Mouse (Mus musculus): ENCODE results near the gene Olfr305. TPM values are rescaled to one million over a fixed set of nuclear protein-coding genes. Genes with fewer than 3 reads are reported as not detected.

The Olfr305 gene
- total and polyA plus RNA-seq, 3 experiments: not detected

DNA sequence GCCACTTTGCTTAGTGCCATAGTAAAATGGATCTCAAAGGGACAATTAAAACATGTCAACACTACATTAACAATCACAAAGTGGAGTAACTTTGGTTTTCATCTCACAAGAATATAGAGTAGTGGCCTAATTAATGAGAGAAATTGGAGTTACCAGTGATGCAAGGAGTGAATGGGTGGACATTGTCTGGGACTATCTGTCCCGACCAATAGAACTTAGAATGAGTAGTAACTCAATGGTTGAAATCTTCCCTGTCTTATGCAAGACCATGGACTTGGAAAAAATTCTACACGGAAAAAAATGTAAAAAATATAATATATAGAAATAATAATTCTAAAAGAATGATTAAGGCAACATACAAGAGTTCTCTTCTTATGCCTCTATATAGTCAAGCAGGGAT, 53.1 kb downstream of the Olfr305 start, which contains the start of gene Olfr309:
TSS of gene Olfr309 (minus strand) at position 101 of the 400 bp plus-strand sequence.
- TF ChIP-seq TBP (conservative IDR thresholded peaks at IDR 0.05; ENCODE audit: low read depth, low read length): no peak
- TF ChIP-seq RAD21 (IDR thresholded peaks at IDR 0.05; ENCODE audit: low read depth, low read length): no peak
- TF ChIP-seq GABPA (IDR thresholded peaks at IDR 0.05; ENCODE audit: insufficient replicate concordance, low read depth, low read length): no peak
- no peak for TF ChIP-seq BHLHE40 (IDR thresholded peaks at IDR 0.05; ENCODE audit: low read depth, low read length)
- no peak for TF ChIP-seq ZKSCAN1 (IDR thresholded peaks at IDR 0.05; ENCODE audit: borderline replicate concordance, low read depth, low read length)
- no peak for TF ChIP-seq PAX5 (IDR thresholded peaks at IDR 0.05; ENCODE audit: low read length)
- TF ChIP-seq MXI1 (IDR thresholded peaks at IDR 0.05; ENCODE audit: low read depth, low read length): no peak
- no peak for TF ChIP-seq MYC (IDR thresholded peaks at IDR 0.05; ENCODE audit: low read depth, low read length)
- no peak for TF ChIP-seq USF2 (conservative IDR thresholded peaks at IDR 0.05; ENCODE audit: low read depth, low read length)
- TF ChIP-seq E2F4 (IDR thresholded peaks at IDR 0.05; ENCODE audit: insufficient replicate concordance, low read depth, low read length): no peak
- no peak for TF ChIP-seq CHD1 (IDR thresholded peaks at IDR 0.05; ENCODE audit: low read depth, low read length)
- no peak for TF ChIP-seq ETS1 (conservative IDR thresholded peaks at IDR 0.05; ENCODE audit: low read depth, low read length)
- no peak for TF ChIP-seq TCF12 (IDR thresholded peaks at IDR 0.05; ENCODE audit: low read depth, low read length)
- no peak for TF ChIP-seq ZNF384 (IDR thresholded peaks at IDR 0.05; ENCODE audit: low read depth, low read length)
- H3K4me3 ChIP-seq (replicated peaks in 1 of 3; ENCODE audit: low read depth in 2 of 3, low read length in 2 of 3, poor library complexity in 1 of 3): no peak within 1 kb of the TSS
- dilution Hi-C loops (cut with MboI; ENCODE audit: extremely low pct_ligation_motif_present, extremely low pct_unique_long_range_greater_than_20kb, low sequenced_read_pairs) (no loop called here), in situ Hi-C loops (cut with MboI; ENCODE audit: low pct_ligation_motif_present, low pct_unique_long_range_greater_than_20kb, low sequenced_read_pairs) (no loop called here)
- H3K27me3 ChIP-seq (replicated peaks): no peaks in the 10 kb centered on the region
- no peak for DNase-seq (ENCODE audit: extremely low read depth)
- no peak within 1 kb of the TSS for H3K9ac ChIP-seq (ENCODE audit: insufficient read depth, low read depth)
- no peaks in the 10 kb centered on the region for H3K4me1 ChIP-seq (ENCODE audit: control insufficient read depth in 1 of 2, insufficient read depth in 2 of 2)
- no peak within 1 kb of the TSS for H3K4me2 ChIP-seq (ENCODE audit: insufficient read depth, low read depth, poor library complexity, severe bottlenecking)
- no peaks in the 10 kb centered on the region for H3K79me2 ChIP-seq (replicated peaks; ENCODE audit: control insufficient read depth, extremely low read depth, insufficient read depth, poor library complexity, severe bottlenecking)
- H3K9me3 ChIP-seq (replicated peaks; ENCODE audit: low read length): peaks cover 5% of the 10 kb centered on the region
- H3K27ac ChIP-seq (ENCODE audit: insufficient read depth, low read depth): no peak within 1 kb of the TSS
- H3K36me3 ChIP-seq (replicated peaks in 1 of 2; ENCODE audit: control insufficient read depth in 1 of 2, insufficient read depth in 1 of 2, low read length in 1 of 2): no peaks in the 10 kb centered on the region

Other genes with a start within 250 kb of the Olfr305 start
- gene Vmn2r75, start 195.2 kb downstream of the Olfr305 start, total RNA-seq (2012; rRNA removed): not detected in 2 replicates
- not detected in 2 replicates for gene Vmn2r75, start 195.2 kb downstream of the Olfr305 start, total RNA-seq (2014; rRNA removed)
- gene Vmn2r75, start 195.2 kb downstream of the Olfr305 start, polyA plus RNA-seq (2012; ENCODE audit: insufficient read length, low read depth): not detected in 2 replicates
- gene Vmn2r76, start 120.6 kb downstream of the Olfr305 start, total RNA-seq (2012; rRNA removed): not detected in 2 replicates
- not detected in 2 replicates for gene Vmn2r76, start 120.6 kb downstream of the Olfr305 start, total RNA-seq (2014; rRNA removed)
- gene Vmn2r76, start 120.6 kb downstream of the Olfr305 start, polyA plus RNA-seq (2012; ENCODE audit: insufficient read length, low read depth): not detected in 2 replicates
- gene Olfr310, start 89.8 kb downstream of the Olfr305 start, total RNA-seq (2012; rRNA removed): not detected in 2 replicates
- not detected in 2 replicates for gene Olfr310, start 89.8 kb downstream of the Olfr305 start, total RNA-seq (2014; rRNA removed)
- gene Olfr310, start 89.8 kb downstream of the Olfr305 start, polyA plus RNA-seq (2012; ENCODE audit: insufficient read length, low read depth): not detected in 2 replicates
- gene Olfr309, start 53.2 kb downstream of the Olfr305 start, total RNA-seq (2012; rRNA removed): not detected in 2 replicates
- gene Olfr309, start 53.2 kb downstream of the Olfr305 start, total RNA-seq (2014; rRNA removed): not detected in 2 replicates
- gene Olfr309, start 53.2 kb downstream of the Olfr305 start, polyA plus RNA-seq (2012; ENCODE audit: insufficient read length, low read depth): not detected in 2 replicates
- not detected in 2 replicates for gene Olfr308, start 41.3 kb downstream of the Olfr305 start, total RNA-seq (2012; rRNA removed)
- not detected in 2 replicates for gene Olfr308, start 41.3 kb downstream of the Olfr305 start, total RNA-seq (2014; rRNA removed)
- gene Olfr308, start 41.3 kb downstream of the Olfr305 start, polyA plus RNA-seq (2012; ENCODE audit: insufficient read length, low read depth): not detected in 2 replicates
- gene Olfr307, start 29.3 kb downstream of the Olfr305 start, total RNA-seq (2012; rRNA removed): not detected in 2 replicates
- not detected in 2 replicates for gene Olfr307, start 29.3 kb downstream of the Olfr305 start, total RNA-seq (2014; rRNA removed)
- not detected in 2 replicates for gene Olfr307, start 29.3 kb downstream of the Olfr305 start, polyA plus RNA-seq (2012; ENCODE audit: insufficient read length, low read depth)
- not detected in 2 replicates for gene Olfr304, start 19.7 kb upstream of the Olfr305 start, total RNA-seq (2012; rRNA removed)
- not detected in 2 replicates for gene Olfr304, start 19.7 kb upstream of the Olfr305 start, total RNA-seq (2014; rRNA removed)
- not detected in 2 replicates for gene Olfr304, start 19.7 kb upstream of the Olfr305 start, polyA plus RNA-seq (2012; ENCODE audit: insufficient read length, low read depth)
- not detected in 2 replicates for gene Olfr303, start 30.9 kb upstream of the Olfr305 start, total RNA-seq (2012; rRNA removed)
- not detected in 2 replicates for gene Olfr303, start 30.9 kb upstream of the Olfr305 start, total RNA-seq (2014; rRNA removed)
- gene Olfr303, start 30.9 kb upstream of the Olfr305 start, polyA plus RNA-seq (2012; ENCODE audit: insufficient read length, low read depth): not detected in 2 replicates
- not detected in 2 replicates for gene Olfr301, start 36.9 kb upstream of the Olfr305 start, total RNA-seq (2012; rRNA removed)
- not detected in 2 replicates for gene Olfr301, start 36.9 kb upstream of the Olfr305 start, total RNA-seq (2014; rRNA removed)
- gene Olfr301, start 36.9 kb upstream of the Olfr305 start, polyA plus RNA-seq (2012; ENCODE audit: insufficient read length, low read depth): not detected in 2 replicates
- not detected in 2 replicates for gene Olfr299, start 93.0 kb upstream of the Olfr305 start, total RNA-seq (2012; rRNA removed)
- gene Olfr299, start 93.0 kb upstream of the Olfr305 start, total RNA-seq (2014; rRNA removed): not detected in 2 replicates
- gene Olfr299, start 93.0 kb upstream of the Olfr305 start, polyA plus RNA-seq (2012; ENCODE audit: insufficient read length, low read depth): not detected in 2 replicates
- gene Olfr298, start 125.6 kb upstream of the Olfr305 start, total RNA-seq (2012; rRNA removed): not detected in 2 replicates
- not detected in 2 replicates for gene Olfr298, start 125.6 kb upstream of the Olfr305 start, total RNA-seq (2014; rRNA removed)
- gene Olfr298, start 125.6 kb upstream of the Olfr305 start, polyA plus RNA-seq (2012; ENCODE audit: insufficient read length, low read depth): not detected in 2 replicates
- gene Olfr297, start 153.0 kb upstream of the Olfr305 start, total RNA-seq (2012; rRNA removed): not detected in 2 replicates
- gene Olfr297, start 153.0 kb upstream of the Olfr305 start, total RNA-seq (2014; rRNA removed): not detected in 2 replicates
- not detected in 2 replicates for gene Olfr297, start 153.0 kb upstream of the Olfr305 start, polyA plus RNA-seq (2012; ENCODE audit: insufficient read length, low read depth)
- gene Olfr295, start 216.9 kb upstream of the Olfr305 start, total RNA-seq (2012; rRNA removed): not detected in 2 replicates
- not detected in 2 replicates for gene Olfr295, start 216.9 kb upstream of the Olfr305 start, total RNA-seq (2014; rRNA removed)
- 0.04 TPM in 1 of 2 replicates, not detected in the other for gene Olfr295, start 216.9 kb upstream of the Olfr305 start, polyA plus RNA-seq (2012; ENCODE audit: insufficient read length, low read depth)
- gene Olfr294, start 249.7 kb upstream of the Olfr305 start, total RNA-seq (2012; rRNA removed): not detected in 2 replicates
- not detected in 2 replicates for gene Olfr294, start 249.7 kb upstream of the Olfr305 start, total RNA-seq (2014; rRNA removed)
- gene Olfr294, start 249.7 kb upstream of the Olfr305 start, polyA plus RNA-seq (2012; ENCODE audit: insufficient read length, low read depth): not detected in 2 replicates

All from CH12.LX (cell line).